Mouse (Mus musculus) G1E (cell line): ENCODE results near the gene Gprc5a.

Experiments
- CTCF ChIP-seq: IDR thresholded peaks from 2 replicates; pipeline ENCODE4 v1.5.1; 2012; ENCODE audit warnings: low read depth, low read length, inconsistent platforms, mixed read lengths
- GATA1 ChIP-seq: IDR thresholded peaks from 2 replicates; pipeline ENCODE4 v1.6.1; 2012; ENCODE audit warnings: borderline replicate concordance, low read length, inconsistent platforms, mixed read lengths
- GATA2 ChIP-seq: IDR thresholded peaks from 2 replicates; pipeline ENCODE4 v1.6.1; 2012; ENCODE audit warnings: low read depth, low read length, inconsistent platforms, borderline replicate concordance
- POLR2AphosphoS5 ChIP-seq: IDR thresholded peaks from 2 replicates; pipeline ENCODE4 v1.6.1; 2012; ENCODE audit warnings: low read depth, low read length, inconsistent platforms; ENCODE audit not compliant: insufficient replicate concordance
- TAL1 ChIP-seq: conservative IDR thresholded peaks from 2 replicates; pipeline ENCODE4 v1.6.1; 2012; ENCODE audit warnings: low read depth, low read length, inconsistent platforms, mixed read lengths

- TF ChIP-seq GATA1 = no peak
- TF ChIP-seq CTCF = no peak
- TF ChIP-seq TAL1 = no peak
- TF ChIP-seq POLR2AphosphoS5 = no peak
- TF ChIP-seq GATA2 = no peak
Measured at GRCm38 (mm10) chr6:135078420-135078819, 13.0 kb downstream of the Gprc5a start.
